Mouse (Mus musculus) embryonic facial prominence, embryonic 14.5 days (tissue): Measurements from ENCODE around the gene Ppp1r21. TPM values are rescaled to one million over a fixed set of nuclear protein-coding genes. Genes with fewer than 3 reads are reported as not detected.

ENCODE experiments used
- polyA plus RNA-seq: library from polyadenylated mRNA; unstranded; fragments of >200 nt; fragmentation: Nextera tagmentation; extraction: Ambion mirVana; gene quantifications from 2 replicates; pipeline ENCODE4 v1.2.1, GENCODE M21; 2014

Ppp1r21 gene
- polyA plus RNA-seq, 1 experiment from 2014 or later = 23.5 TPM

Other genes starting within 250 kb of the Ppp1r21 start
- 12.9 and 13.9 TPM in 2 replicates for gene Foxn2, start 89.4 kb upstream of the Ppp1r21 start, polyA plus RNA-seq
- 9.1 and 10.8 TPM in 2 replicates for gene Ston1, start 67.6 kb downstream of the Ppp1r21 start, polyA plus RNA-seq
- gene Gtf2a1l, start 138.5 kb downstream of the Ppp1r21 start, polyA plus RNA-seq = 0.47 TPM in 1 of 2 replicates, not detected in the other